11 mouse cellular contexts compared by ENCODE assay signal in the genomic region with DNA sequence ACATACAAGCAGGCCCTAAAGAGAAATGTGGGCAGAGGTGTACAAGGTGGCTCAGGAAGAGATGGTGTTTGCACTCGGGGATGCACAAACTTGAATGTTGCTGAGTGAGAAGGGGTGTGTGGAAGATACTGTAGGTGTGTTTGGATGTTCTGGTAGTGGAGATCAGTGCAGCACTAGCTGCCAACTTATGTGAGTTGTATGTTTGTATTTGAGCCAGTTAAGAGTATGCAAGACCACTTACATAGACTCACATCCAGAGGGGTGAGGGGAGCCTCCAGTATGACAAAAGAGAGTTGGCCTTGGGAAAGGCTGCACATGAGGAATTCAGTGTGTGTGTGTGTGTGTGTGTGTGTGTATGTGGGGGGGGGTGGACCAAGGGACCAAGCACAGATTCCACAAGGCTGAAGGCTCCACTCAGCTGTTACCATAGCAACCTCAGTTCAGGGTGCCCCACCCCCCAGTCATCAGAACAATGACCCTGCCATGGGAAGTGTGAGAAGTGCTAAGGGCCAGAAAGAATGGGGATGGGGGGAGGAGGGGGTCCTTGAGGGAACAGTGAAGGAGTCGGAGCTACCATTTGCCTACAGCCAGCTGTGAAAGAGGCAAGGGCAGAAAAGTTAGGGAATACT. TPM values are rescaled to one million over a fixed set of nuclear protein-coding genes. Genes with fewer than 3 reads are reported as not detected.
DNase-seq lines count a peak whose midpoint lies in the region; ATAC-seq lines count a peak whose summit lies in the region.
"Had no signal": no experiment of that assay in that cellular context is flagged by ENCODE, and none has a peak within 500 bp of the region (broad histone marks: within the 10 kb centered on the region; RNA-seq: fewer than 3 reads in every experiment).

No protein-coding gene starts in this region.

- DNase-seq in heart, adult 8-10 months (ENCODE audit: low spot score): no peak
- DNase-seq in brain, embryonic 18.5 days (ENCODE audit: low read depth, low spot score): peak; percentile 43
- DNase-seq in spleen, adult 18-20 months: no peak
- no peak for DNase-seq in thymus, postnatal 10 days (ENCODE audit: low spot score in 2 of 2)
- DNase-seq in frontal cortex, postnatal 25 days (ENCODE audit: low spot score in 2 of 2): no peak

- no peaks in the 10 kb centered on the region for H3K27me3 ChIP-seq in heart, embryonic 12.5 days (replicated peaks)
- H3K27me3 ChIP-seq in forebrain, embryonic 12.5 days: no peaks in the 10 kb centered on the region
- no peaks in the 10 kb centered on the region for H3K27me3 ChIP-seq in limb, embryonic 13.5 days

- 24% methylated on average over 2 of the region's 2 CpGs for WGBS in heart, embryonic 12.5 days
- WGBS in forebrain, embryonic 12.5 days: 6% methylated on average over 2 of the region's 2 CpGs
- WGBS in limb, embryonic 13.5 days: 33% methylated on average over 2 of the region's 2 CpGs

- peaks cover 67% of the 10 kb centered on the region for H3K4me1 ChIP-seq in heart, embryonic 12.5 days (replicated peaks)
- peaks cover 79% of the 10 kb centered on the region for H3K4me1 ChIP-seq in forebrain, embryonic 12.5 days
- H3K4me1 ChIP-seq in limb, embryonic 13.5 days: peaks cover 71% of the 10 kb centered on the region

- no peak for ATAC-seq in heart, embryonic 12.5 days (ENCODE audit: insufficient number of reproducible peaks, low FRiP score)
- ATAC-seq in forebrain, embryonic 12.5 days (ENCODE audit: low FRiP score): peak; percentile 65
- no peak for ATAC-seq in limb, embryonic 13.5 days (ENCODE audit: low FRiP score, low read depth)

- H3K4me2 ChIP-seq in heart, embryonic 12.5 days: peak overlapping the region; percentile 73
- H3K4me2 ChIP-seq in forebrain, embryonic 12.5 days: peak overlapping the region; percentile 73
- peak overlapping the region; percentile 82 for H3K4me2 ChIP-seq in limb, embryonic 13.5 days (replicated peaks)

- H3K27ac ChIP-seq in heart, embryonic 12.5 days (ENCODE audit: poor library complexity, severe bottlenecking): peak overlapping the region; percentile 89
- peak overlapping the region; percentile 99 for H3K27ac ChIP-seq in forebrain, embryonic 12.5 days
- peak overlapping the region; percentile 81 for H3K27ac ChIP-seq in limb, embryonic 13.5 days

- H3K9ac ChIP-seq in heart, embryonic 12.5 days: 0 out of 2 replicates have a peak overlapping the region, but pooled peaks have one; percentile 42
- peak overlapping the region; percentile 91 for H3K9ac ChIP-seq in forebrain, embryonic 12.5 days
- H3K9ac ChIP-seq in limb, embryonic 13.5 days: 0 out of 2 replicates have a peak overlapping the region, but pooled peaks have one; percentile 35

- no peaks in the 10 kb centered on the region for H3K9me3 ChIP-seq in heart, embryonic 12.5 days (replicated peaks)
- H3K9me3 ChIP-seq in forebrain, embryonic 12.5 days: no peaks in the 10 kb centered on the region
- no peaks in the 10 kb centered on the region for H3K9me3 ChIP-seq in limb, embryonic 13.5 days

- H3K4me3 ChIP-seq in heart, embryonic 12.5 days: no peak overlapping the region
- H3K4me3 ChIP-seq in forebrain, embryonic 12.5 days (replicated peaks): peak overlapping the region; percentile 84
- no peak overlapping the region for H3K4me3 ChIP-seq in limb, embryonic 13.5 days

- peaks cover 38% of the 10 kb centered on the region for H3K36me3 ChIP-seq in heart, embryonic 12.5 days
- H3K36me3 ChIP-seq in forebrain, embryonic 12.5 days (replicated peaks): peaks cover 23% of the 10 kb centered on the region
- peaks cover 39% of the 10 kb centered on the region for H3K36me3 ChIP-seq in limb, embryonic 13.5 days

RNA-seq across cellular contexts. Expression of gene Pea15a, which starts 3.6 kb away (rescaled TPM):
- polyA plus RNA-seq in heart, embryonic 12.5 days (2016; fragmentation: Nextera tagmentation; extraction: Ambion mirVana): 156 and 164 TPM in 2 replicates
- 10 to 100 TPM; 41.7 to 74.1 (median 60.0) TPM for total RNA-seq in heart, adult 8-10 months (2022)
- 405 and 443 TPM in 2 replicates for polyA plus RNA-seq in forebrain, embryonic 12.5 days (2016; fragmentation: Nextera tagmentation; extraction: Ambion mirVana)
- 108 and 113 TPM in 2 replicates for polyA plus RNA-seq in limb, embryonic 13.5 days (2015; fragmentation: Nextera tagmentation; extraction: Ambion mirVana)

RNA-seq across cellular contexts. Expression of gene Casq1, which starts 16.7 kb away (rescaled TPM):
- polyA plus RNA-seq in heart, embryonic 12.5 days (2016; fragmentation: Nextera tagmentation; extraction: Ambion mirVana): 182 and 185 TPM in 2 replicates
- total RNA-seq in heart, adult 8-10 months (2022): 1 to 10 TPM; 2.5 to 6.9 (median 3.7) TPM
- 1.6 and 2.3 TPM in 2 replicates for polyA plus RNA-seq in forebrain, embryonic 12.5 days (2016; fragmentation: Nextera tagmentation; extraction: Ambion mirVana)
- 6.5 and 8.1 TPM in 2 replicates for polyA plus RNA-seq in limb, embryonic 13.5 days (2015; fragmentation: Nextera tagmentation; extraction: Ambion mirVana)
- total RNA-seq: hematopoietic stem cell, adult 5-6 weeks; MEL had no signal

RNA-seq across cellular contexts. Expression of gene Dcaf8, which starts 55.1 kb away (rescaled TPM):
- polyA plus RNA-seq in heart, embryonic 12.5 days (2016; fragmentation: Nextera tagmentation; extraction: Ambion mirVana): 123 and 125 TPM in 2 replicates
- 100 to 1,000 TPM; 120 to 132 (median 125) TPM for total RNA-seq in heart, adult 8-10 months (2022)
- polyA plus RNA-seq in forebrain, embryonic 12.5 days (2016; fragmentation: Nextera tagmentation; extraction: Ambion mirVana): 139 and 143 TPM in 2 replicates
- polyA plus RNA-seq in limb, embryonic 13.5 days (2015; fragmentation: Nextera tagmentation; extraction: Ambion mirVana): 173 and 176 TPM in 2 replicates

RNA-seq across cellular contexts. Expression of gene Atp1a4, which starts 55.2 kb away (rescaled TPM):
- 0.17 and 0.19 TPM in 2 replicates for polyA plus RNA-seq in heart, embryonic 12.5 days (2016; fragmentation: Nextera tagmentation; extraction: Ambion mirVana)
- not detected for total RNA-seq in heart, adult 8-10 months (2022)
- polyA plus RNA-seq in forebrain, embryonic 12.5 days (2016; fragmentation: Nextera tagmentation; extraction: Ambion mirVana): 0.05 and 0.06 TPM in 2 replicates
- polyA plus RNA-seq in limb, embryonic 13.5 days (2015; fragmentation: Nextera tagmentation; extraction: Ambion mirVana): not detected in 2 replicates
- total RNA-seq: hematopoietic stem cell, adult 5-6 weeks; MEL had no signal
- polyA plus RNA-seq: small intestine, adult 2 months had no signal

RNA-seq across cellular contexts. Expression of gene Igsf8, which starts 58.4 kb away (rescaled TPM):
- polyA plus RNA-seq in heart, embryonic 12.5 days (2016; fragmentation: Nextera tagmentation; extraction: Ambion mirVana): 24.0 and 26.1 TPM in 2 replicates
- 10 to 100 TPM in 3 of 4 experiments, 1 to 10 TPM in 1; 9.8 to 12.2 (median 11.5) TPM for total RNA-seq in heart, adult 8-10 months (2022)
- 122 and 127 TPM in 2 replicates for polyA plus RNA-seq in forebrain, embryonic 12.5 days (2016; fragmentation: Nextera tagmentation; extraction: Ambion mirVana)
- polyA plus RNA-seq in limb, embryonic 13.5 days (2015; fragmentation: Nextera tagmentation; extraction: Ambion mirVana): 42.2 and 46.7 TPM in 2 replicates

Comparison
In these comparisons a context has a peak if more than half of its experiments do, and no peak if none do; other contexts are left out.
1. H3K9ac ChIP-seq: peak in every context shown above with its lines; median percentile 91 in forebrain, embryonic 12.5 days; 42 in heart, embryonic 12.5 days; 35 in limb, embryonic 13.5 days.
2. RNA of gene Casq1, which starts 16.7 kb away (polyA plus RNA-seq): 182 to 185 TPM in heart, embryonic 12.5 days; 6.5 to 8.1 TPM in limb, embryonic 13.5 days and 1.6 to 2.3 TPM in forebrain, embryonic 12.5 days; every median in the first group is over 10 times any median in the second.
3. Peak in every context shown above with its lines, with median percentiles within 50 percentile points of each other: H3K27ac ChIP-seq and H3K4me2 ChIP-seq.